Mouse (Mus musculus) lung, postnatal 36 days (tissue): ENCODE measurements around the gene Nol3.

Source experiments
- DNase-seq: peaks from one replicate; pipeline ENCODE4 v3.0.0; 2022; ENCODE audit warnings: mixed read lengths

Gene Nol3

GRCm38 (mm10) chr8:105263244-105263912 is 12.6 kb upstream of the Nol3 start:
- no peak for DNase-seq

DNA sequence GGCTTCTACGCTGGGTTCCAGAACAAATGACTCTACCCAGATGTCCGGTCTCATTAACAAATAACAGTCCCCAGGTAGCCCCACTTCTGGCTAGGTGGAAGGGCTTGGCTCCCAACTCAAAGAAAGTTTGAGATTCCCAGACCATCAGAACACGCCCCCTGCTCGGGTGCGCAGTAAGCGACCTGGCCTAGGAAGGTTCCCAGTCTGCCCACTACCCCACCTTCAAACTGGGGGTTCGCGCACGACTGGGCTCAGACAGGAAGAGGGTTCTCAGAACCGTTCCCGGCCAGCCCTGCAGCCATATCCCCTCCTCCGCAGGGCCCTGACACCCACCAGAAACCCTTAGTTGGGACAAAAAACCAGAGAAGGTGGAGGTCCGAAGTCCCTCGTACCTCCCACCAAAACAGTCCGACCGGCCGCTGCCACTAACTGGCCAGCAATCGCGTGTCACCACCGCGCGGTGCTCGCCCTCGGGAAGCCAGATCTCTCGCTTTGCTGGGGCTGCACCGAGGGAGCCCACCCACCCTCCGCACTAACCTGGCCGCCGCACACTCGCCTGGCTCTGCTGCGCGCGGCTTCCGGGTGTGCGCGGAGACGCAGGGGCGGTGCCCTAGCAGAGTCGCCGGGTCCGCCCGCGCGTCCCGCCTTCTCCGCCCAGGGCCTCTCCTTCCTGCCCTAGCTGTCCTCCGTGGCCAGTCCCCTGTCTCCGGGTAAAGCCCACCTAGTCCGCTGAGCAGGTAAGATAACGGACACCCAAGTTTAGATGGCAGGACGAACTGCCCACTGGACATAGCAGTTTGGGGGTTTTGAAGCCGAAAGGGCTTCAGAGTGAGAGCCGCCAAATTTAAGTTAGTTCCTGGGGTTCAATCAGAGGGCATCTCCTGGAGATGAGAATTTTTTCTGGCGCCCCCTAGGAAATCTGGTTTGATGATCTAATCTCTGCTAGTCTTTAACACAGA is 11.6 kb upstream of the Nol3 start, which contains the start of the genes Tradd and Fbxl8:
Tradd (minus strand) TSS at position 586 of the 959 bp plus-strand sequence.
Fbxl8 (plus strand) TSS at position 625 of the 959 bp plus-strand sequence.
- peak; percentile 87 for DNase-seq

DNA sequence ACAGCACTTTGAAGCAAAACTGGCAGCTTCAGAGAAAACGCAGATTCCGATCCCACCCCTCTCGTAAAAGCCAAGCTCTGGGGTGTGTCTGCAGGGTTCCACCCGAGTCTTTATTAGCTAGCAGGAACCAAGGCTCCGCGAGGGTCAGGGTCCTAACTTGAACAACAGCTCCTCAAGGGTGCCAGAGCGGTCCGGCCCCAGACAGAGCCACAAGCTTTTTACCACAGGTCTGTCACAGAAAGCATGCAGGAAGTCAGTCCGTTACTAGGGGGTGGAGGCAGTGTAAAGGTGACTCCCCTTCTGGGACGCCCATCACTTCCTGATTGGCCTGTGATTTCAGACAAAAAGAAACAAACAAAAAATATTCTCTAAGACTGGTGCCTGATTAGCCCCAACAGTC is 10.8 kb upstream of the Nol3 start:
- peak; percentile 76 for DNase-seq

DNA sequence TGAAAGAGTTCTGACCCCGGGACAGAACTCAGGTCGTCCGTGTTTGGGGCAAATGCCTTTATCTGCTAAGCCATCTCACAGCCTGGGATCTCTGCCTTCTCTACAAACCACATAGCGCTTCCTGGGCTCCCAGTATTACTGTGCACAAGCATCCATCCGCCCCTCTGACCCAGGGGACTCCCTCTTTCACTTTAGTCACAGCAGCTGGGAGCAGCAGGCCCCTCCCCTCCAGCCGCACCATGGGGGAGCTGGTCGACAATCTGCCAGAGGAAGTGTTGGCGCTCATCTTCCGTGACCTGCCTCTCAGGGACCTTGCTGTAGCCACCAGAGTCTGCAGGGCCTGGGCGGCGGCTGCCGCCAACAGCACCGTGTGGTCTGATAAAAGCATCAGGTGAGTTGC is 9.2 kb upstream of the Nol3 start:
- DNase-seq, result no peak

GRCm38 (mm10) chr8:105268342-105269074 is 7.4 kb upstream of the Nol3 start:
- peak; percentile 34 for DNase-seq

DNA sequence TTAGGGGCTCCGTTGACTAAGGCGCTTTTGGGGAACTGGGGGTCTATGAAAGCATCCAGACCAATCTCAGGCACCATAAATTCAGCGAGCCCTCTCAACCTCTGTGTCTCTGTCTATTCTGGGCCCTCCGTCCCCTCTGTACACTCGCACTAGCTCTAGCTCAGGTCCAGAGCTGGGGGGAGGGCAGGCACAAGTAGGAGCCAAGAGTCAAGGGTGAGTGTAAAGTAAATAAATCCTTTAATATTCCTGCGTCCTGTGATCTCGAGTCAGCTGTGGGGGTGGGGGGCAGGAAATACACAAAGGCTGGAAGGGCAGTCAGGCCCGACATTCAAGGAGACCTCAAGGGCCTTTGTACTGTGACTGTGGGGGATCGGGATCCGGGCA is 6.9 kb upstream of the Nol3 start:
- DNase-seq, result peak; percentile 86

- DNase-seq, result peak; percentile 84
These were observed 6.4 kb upstream of the Nol3 start, which contains the start of gene Hsf4 for GRCm38 (mm10) chr8:105269461-105269947. Hsf4 (plus strand) TSS chr8:105269801.

GRCm38 (mm10) chr8:105270101-105270915 is 5.6 kb upstream of the Nol3 start:
- no peak for DNase-seq

DNA sequence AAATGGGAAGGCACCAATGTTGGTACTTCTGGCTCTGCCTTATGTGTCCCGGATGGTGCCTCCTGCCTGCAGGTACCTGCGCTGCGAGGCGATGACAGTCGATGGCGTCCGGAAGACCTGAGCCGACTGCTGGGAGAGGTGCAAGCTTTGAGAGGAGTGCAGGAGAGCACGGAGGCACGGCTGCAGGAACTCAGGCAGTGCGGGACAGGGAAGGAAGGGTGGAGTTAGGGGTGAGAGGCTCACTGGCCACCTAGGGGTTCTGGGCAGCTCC is 5.1 kb upstream of the Nol3 start:
- no peak for DNase-seq

DNA sequence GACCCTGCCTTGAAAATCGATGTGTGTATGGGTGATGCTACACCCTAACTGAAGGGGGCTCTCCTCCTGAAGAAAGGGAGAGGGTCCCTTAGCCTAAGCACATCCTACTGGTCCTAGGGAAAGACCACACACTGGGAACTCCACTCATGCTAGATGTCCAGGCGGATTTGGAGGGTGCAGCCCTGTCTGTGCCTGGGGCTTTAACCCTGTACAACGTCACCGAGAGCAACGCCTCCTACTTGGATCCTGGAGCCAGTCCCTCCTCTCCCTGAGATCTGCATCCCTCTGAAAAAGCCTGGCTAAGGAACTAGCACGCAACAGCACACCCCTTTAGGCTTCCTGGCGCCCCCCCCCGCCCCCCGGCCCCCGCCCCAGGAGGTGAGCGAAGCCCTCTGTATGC is 553 bp upstream of the Nol3 start:
- DNase-seq, result no peak

DNA sequence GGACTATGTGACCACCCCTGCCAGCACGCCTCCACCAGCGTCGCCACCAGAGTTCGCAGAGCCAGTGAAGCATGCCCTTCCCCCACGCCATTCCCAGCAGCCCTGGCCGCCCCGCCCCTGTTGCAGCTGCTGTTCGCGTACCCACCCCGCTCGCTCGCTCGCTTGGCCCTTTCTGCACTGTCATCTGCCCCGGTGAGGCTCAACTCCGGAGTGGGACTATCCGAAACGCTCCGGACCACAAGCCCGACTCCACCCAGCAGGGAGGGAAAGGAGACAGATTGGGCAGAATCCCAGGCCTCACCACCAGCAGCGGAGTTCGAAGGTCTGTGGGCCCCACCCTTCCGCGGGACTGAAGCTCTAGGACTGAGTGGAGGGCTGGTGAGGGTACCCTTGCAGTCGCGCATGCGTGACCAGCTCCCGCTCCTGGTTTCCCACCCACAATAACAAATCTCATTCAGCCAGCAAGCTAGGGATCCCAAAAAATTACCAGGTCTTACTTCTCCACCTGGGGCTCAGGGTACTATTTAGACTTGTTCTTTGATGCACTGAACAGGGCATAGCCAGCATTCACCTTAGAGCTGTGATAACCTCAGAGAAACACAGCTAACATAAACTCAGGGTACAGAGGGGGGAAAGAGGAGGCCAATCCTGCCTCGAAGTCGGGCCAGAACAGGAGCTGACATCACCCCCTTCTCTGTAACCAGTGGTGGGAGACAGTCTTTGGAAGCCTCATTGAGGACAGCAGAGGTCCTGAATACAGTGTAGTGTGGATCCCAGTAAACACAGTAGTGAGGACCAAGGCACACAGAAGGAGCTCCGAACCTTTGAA is 566 bp downstream of the Nol3 start:
- DNase-seq, result peak; percentile 78

DNA sequence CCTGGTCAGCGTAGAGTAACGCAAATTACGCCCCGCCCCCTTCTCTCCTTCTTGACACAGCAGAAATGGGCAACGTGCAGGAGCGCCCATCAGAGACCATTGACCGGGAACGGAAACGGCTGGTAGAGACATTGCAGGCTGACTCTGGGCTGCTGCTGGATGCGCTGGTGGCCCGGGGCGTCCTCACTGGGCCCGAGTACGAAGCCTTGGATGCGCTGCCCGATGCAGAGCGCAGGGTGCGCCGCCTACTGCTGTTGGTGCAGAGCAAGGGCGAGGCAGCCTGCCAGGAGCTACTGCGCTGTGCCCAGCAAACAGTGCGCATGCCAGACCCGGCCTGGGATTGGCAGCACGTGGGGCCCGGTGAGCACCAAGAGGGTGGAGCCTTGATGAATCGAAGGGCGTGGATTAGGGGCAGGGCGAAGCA is 3.0 kb downstream of the Nol3 start:
- DNase-seq, result peak; percentile 90

- DNase-seq, result no peak
These were observed 4.6 kb downstream of the Nol3 start for GRCm38 (mm10) chr8:105280567-105280966.

DNA sequence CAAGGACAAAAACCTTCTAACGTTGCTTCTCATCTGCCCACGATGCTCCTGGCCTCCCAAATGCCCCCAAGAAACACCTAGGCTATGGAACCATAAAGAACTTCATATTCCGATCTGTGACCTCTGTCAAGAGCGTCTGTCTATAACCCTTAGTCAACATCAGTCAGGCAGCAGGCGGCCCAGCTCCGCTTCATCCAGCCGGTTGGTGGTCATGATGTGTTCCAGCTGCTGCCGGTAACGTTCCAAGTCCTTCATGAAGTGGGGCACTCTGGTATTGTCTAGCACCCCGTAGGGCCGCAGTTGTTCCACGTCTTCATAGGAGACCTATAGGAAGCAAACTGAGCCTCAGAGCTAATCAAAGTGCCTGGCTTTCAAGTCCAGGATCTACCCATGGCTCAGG is 5.9 kb downstream of the Nol3 start:
- DNase-seq, result peak; percentile 66

DNA sequence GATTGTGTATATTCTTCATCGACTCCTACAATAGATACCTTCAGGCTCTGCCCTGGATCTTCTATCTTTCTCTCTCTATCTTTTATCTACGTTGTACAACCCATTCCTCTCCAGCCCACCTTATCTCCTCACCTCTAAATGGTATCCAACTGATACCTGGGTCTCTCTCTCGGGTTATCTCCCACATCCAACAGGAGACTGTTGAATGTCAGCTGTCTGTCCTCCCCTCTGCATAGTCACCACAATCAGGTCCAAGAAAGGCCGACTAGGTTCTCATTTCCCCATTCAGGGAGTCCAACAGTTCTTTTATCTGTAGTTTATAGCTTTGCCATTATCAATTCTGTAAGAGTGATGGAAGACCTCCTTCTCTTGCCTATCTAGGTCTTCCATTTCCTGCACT is 6.3 kb downstream of the Nol3 start:
- DNase-seq, result no peak

DNA sequence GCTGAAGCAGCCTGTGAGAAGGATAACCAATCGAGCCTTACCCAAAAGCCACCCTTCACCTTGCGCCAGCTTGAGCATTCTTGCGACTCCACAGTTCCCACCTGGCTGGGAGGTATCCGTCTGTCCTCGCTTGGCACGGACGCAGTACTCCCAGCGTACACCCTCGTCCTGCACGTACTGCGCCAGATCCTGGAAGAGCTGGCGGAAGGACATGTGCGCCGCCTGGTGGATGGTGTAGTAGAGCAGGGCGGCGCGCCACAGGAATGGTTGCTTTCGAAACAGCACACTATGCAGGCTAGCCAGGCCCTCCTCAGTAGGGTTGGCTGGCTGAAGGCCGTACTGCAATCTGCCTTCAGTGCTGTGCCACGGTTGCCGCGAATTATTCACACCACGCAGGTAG is 7.1 kb downstream of the Nol3 start:
- peak; percentile 74 for DNase-seq

- DNase-seq, result no peak
These were observed 9.6 kb downstream of the Nol3 start for GRCm38 (mm10) chr8:105285514-105285913.

- DNase-seq, result no peak
These were observed 11.0 kb downstream of the Nol3 start for GRCm38 (mm10) chr8:105286907-105287306.

DNA sequence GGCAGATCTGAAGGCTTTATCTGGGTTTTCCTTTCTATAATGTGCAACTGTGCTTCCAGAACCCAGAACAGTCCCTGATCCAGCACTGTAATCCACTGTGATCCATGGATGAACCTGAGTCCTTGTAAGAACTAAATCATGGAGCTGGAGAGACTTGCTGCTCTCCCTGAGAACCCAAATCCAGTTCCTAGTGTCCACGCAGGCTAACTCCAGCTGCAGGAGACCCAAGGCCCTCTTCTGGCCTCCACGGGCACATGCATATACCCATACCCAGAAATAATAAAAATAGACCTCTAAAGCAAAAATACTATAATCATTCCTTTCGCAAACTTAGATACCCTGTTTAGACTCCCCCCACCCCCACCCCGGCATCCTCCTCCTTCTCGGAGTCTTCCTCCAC is 12.3 kb downstream of the Nol3 start:
- DNase-seq, result no peak

DNA sequence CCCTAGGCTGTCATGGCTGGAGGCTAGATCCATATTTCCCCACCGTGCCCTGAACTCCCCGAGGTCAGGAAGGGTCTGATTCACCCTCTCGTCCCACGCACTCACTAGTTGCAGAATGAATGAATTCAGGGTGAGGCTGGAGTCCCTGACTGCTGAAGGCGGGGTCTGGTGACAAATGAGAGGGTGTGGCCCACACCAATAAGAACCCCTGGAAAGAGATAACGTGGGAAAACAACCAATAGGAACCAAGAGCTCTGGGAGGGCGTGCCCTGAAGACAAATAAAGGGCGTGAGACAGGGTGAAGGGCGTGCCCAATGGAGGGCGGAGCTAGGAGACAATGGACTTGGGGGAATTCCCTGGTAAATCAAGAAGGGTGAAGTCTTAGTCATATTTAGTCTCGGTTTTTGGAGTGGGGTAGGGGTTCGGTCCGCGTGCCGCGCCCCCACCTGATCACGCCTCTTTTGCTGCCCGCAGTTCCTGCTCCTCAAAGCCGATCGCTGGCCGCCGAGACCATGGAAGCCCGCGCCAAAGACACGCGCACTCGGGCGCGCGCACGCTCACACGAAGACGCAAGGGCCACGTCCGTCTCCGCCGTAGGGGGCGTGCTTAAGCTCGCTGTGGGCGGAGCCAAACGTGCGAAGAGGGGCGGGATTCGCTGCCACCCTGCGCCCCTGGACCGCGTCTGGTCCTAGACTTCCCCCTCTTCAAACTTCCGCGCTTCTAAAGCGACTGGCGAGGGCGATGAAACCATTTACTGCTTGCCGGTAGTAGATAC is 13.2 kb downstream of the Nol3 start:
- peak; percentile 95 for DNase-seq
